Mouse (Mus musculus) heart, adult 2 months (tissue): Measurements from ENCODE around the gene Cfap299. TPM values are rescaled to one million over a fixed set of nuclear protein-coding genes. Genes with fewer than 3 reads are reported as not detected.
"Not testable (repeated sequence)": the region's sequence is repeated elsewhere in the genome, so short reads cannot be mapped to it uniquely, and the experiment has no call there.

Experiments used
- DNase-seq, 2 experiments: peaks; one replicate each; pipeline ENCODE4 v3.0.0; 2021
- H3K27ac ChIP-seq: fragments of 200-600 bp; 2 replicates; pipeline ENCODE4 v1.8.1; 2022
- H3K27me3 ChIP-seq: fragments of 200-500 bp; 2 replicates; pipeline ENCODE4 v1.6.1; 2012; ENCODE audit warnings: mild to moderate bottlenecking, low read length, inconsistent platforms, mixed read lengths; ENCODE audit not compliant: control insufficient read depth, insufficient read depth
- H3K36me3 ChIP-seq: fragments of 200-500 bp; 2 replicates; pipeline ENCODE4 v1.6.1; 2012; ENCODE audit warnings: low read length, inconsistent platforms; ENCODE audit not compliant: control insufficient read depth, insufficient read depth
- H3K4me1 ChIP-seq: fragments of 200-500 bp; 2 replicates; pipeline ENCODE4 v1.6.1; 2011; ENCODE audit warnings: low read length; ENCODE audit not compliant: control insufficient read depth, insufficient read depth
- H3K4me3 ChIP-seq: fragments of 200-600 bp; 2 replicates; pipeline ENCODE4 v1.8.1; 2022
- H3K79me2 ChIP-seq: fragments of 200-500 bp; replicated peaks from 2 replicates; pipeline ENCODE4 v1.6.1; 2012; ENCODE audit warnings: mild to moderate bottlenecking, inconsistent platforms, low read length, moderate library complexity, mixed read lengths; ENCODE audit not compliant: control insufficient read depth, insufficient read depth
- H3K9ac ChIP-seq: fragments of 200-500 bp; 2 replicates; pipeline ENCODE4 v1.6.1; 2012; ENCODE audit warnings: low read depth, mild to moderate bottlenecking, control low read depth, inconsistent platforms, low read length, mixed read lengths
- CTCF ChIP-seq: fragments of 200-600 bp; IDR thresholded peaks from 2 replicates; pipeline ENCODE4 v1.8.1; 2022; ENCODE audit warnings: antibody characterized with exemption, mild to moderate bottlenecking, moderate library complexity
- EP300 ChIP-seq: fragments of 200-500 bp; IDR thresholded peaks from 2 replicates; pipeline ENCODE4 v1.6.1; 2011; ENCODE audit warnings: low read depth, low read length, control low read depth; ENCODE audit not compliant: insufficient read depth
- POLR2A ChIP-seq: fragments of 200-500 bp; IDR thresholded peaks from 2 replicates; pipeline ENCODE4 v1.6.1; 2011; ENCODE audit warnings: mild to moderate bottlenecking, low read depth, low read length, control low read depth; ENCODE audit not compliant: insufficient read depth
- WGBS: fragments of 180-500 bp; shearing (Covaris S2); methylation state at CpG from one replicate; pipeline ENCODE4 v1.1.7; 2018; 5-methylcytosine and 5-hydroxymethylcytosine counted together
- intact Hi-C: fragments of 180-260 bp; cut with DNase I; formaldehyde crosslinking; loops from one replicate; pipeline ENCODE4 v1.15.1; 2025
- polyA plus RNA-seq: library from polyadenylated mRNA; depleted of rRNA; stranded (reverse); fragments of >200 nt; gene quantifications from 2 replicates; pipeline ENCODE4 v1.2.3, GENCODE M21; 2012
- total RNA-seq, 2 experiments: library from RNA; stranded (reverse); gene quantifications; 2 replicates each; pipeline ENCODE4 v1.2.3; 2021

The Cfap299 gene
- total and polyA plus RNA-seq, 3 experiments, result not detected

DNA sequence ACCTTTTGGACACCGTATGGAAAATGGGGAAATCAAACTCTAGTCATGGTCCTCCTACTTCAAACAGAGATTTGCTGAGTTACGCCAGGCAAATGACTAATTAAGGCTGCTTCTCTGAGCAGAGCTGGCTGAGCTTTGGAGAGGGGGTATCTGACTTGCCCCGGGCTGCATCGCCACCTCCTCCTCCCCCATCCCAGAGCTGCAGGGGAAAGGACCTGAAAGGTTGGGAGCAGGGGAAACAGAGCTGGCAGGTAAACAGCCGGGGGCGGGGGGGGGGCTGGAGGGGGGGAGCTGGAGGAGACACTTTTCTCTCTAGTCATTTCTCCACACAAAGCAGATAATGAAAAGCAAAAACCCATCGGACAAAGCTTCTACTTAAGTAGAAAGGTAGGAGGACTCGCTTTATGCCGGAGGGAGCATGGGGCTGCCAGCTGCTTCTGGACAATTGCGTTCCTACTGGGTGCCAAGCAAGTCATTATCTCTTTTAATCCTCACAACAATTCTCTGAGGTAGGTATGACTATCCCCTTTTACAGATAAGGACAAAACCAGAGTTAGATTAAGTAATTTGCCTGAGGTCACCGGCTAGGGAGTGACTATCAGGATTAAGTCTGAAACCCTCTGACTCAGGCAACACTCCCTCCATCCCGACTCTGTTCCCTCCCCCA lies 35.9 kb upstream of the Cfap299 start:
- Histone ChIP-seq H3K27me3 (no peaks in the 10 kb centered on the region), H3K79me2 (no peaks in the 10 kb centered on the region), H3K4me1 (no peaks in the 10 kb centered on the region), H3K9ac (no peak overlapping the region), H3K27ac (no peak overlapping the region), H3K4me3 (no peak overlapping the region), H3K36me3 (no peaks in the 10 kb centered on the region)
- DNase-seq, result no peak
- no peak for TF ChIP-seq CTCF
- no peak for TF ChIP-seq EP300
- no peak for TF ChIP-seq POLR2A
- WGBS, result 5% methylated on average over 12 of the region's 12 CpGs
- intact Hi-C loops, result no loop called here

DNA sequence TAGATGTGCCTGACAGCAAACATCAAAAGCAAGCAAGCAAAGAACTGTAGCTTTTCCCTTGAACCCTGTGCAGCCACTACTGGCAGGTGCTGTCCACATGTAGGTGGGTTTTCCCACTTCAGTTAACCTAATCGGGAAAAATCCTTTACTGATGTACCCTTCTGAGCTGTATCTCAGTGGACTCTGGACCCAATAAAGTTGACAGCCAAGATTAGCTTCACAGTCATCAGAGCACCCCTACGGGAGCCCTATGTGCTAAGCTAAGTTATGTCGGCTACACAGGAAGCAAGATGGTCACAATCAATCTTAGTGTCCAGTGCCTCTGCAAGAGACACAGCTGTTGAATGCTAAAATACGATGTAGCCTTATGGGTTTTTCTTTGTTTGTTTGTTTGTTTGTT lies 29.0 kb upstream of the Cfap299 start:
- Histone ChIP-seq H3K27ac (no peak overlapping the region), H3K36me3 (no peaks in the 10 kb centered on the region), H3K79me2 (no peaks in the 10 kb centered on the region), H3K27me3 (no peaks in the 10 kb centered on the region), H3K9ac (no peak overlapping the region), H3K4me1 (no peaks in the 10 kb centered on the region), H3K4me3 (no peak overlapping the region)
- 72% methylated on average over 4 of the region's 4 CpGs for WGBS
- DNase-seq, result no peak
- no peak for TF ChIP-seq POLR2A
- TF ChIP-seq CTCF, result no peak
- no peak for TF ChIP-seq EP300
- intact Hi-C loops, result no loop called here

DNA sequence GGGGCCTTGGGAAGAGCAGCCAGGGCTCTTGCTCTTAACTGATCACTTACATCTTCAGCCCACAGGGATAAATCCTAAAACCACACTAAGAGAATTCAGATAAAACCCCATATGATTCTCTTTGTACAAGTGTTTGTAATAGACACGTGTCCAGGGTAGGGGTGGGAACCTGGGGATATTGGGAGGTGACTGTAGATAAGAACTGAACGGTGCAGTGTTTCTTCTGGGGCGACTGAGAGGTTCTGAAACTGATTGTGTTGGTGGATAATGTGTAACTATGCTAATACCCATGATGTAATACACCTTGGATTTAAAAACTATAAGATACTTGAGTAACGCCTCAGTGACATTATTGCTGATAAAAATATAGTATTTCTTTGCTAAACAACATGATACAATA lies 23.4 kb upstream of the Cfap299 start:
- no peaks in the 10 kb centered on the region for H3K27me3 ChIP-seq
- no peaks in the 10 kb centered on the region for H3K79me2 ChIP-seq
- intact Hi-C loops, result no loop called here
- no peak overlapping the region for H3K27ac ChIP-seq
- H3K4me1 ChIP-seq, result no peaks in the 10 kb centered on the region
- no peak overlapping the region for H3K4me3 ChIP-seq
- TF ChIP-seq POLR2A, result no peak
- no peak for TF ChIP-seq CTCF
- no peak for TF ChIP-seq EP300
- no peak overlapping the region for H3K9ac ChIP-seq
- DNase-seq, result no peak
- no peaks in the 10 kb centered on the region for H3K36me3 ChIP-seq
- 54% methylated on average over 4 of the region's 4 CpGs for WGBS

DNA sequence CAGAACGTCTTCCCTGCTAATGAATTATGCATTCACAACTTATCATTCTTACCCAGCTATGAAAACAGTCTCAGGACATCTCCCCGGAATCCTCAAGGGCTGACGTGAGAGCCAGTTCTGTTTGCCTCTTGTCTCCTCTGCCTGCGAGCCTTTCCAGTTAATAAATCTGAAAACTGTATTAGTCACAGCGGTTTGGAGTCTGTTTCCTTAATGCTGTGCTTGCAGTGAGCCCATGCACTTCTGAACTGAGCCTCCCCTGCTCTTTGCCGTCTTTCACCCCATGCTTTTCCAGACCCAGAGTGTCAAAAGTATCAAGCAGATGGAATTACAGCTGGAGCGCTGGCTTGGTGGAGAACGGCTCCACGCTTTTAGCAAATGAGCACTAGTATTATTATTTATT lies 22.6 kb upstream of the Cfap299 start:
- intact Hi-C loops, result no loop called here
- Histone ChIP-seq H3K4me3 (no peak overlapping the region), H3K79me2 (no peaks in the 10 kb centered on the region), H3K27ac (no peak overlapping the region), H3K27me3 (no peaks in the 10 kb centered on the region), H3K9ac (no peak overlapping the region), H3K36me3 (no peaks in the 10 kb centered on the region), H3K4me1 (no peaks in the 10 kb centered on the region)
- DNase-seq, result no peak
- TF ChIP-seq POLR2A (no peak), EP300 (no peak), CTCF (no peak)
- WGBS, result 53% methylated on average over 9 of the region's 9 CpGs

DNA sequence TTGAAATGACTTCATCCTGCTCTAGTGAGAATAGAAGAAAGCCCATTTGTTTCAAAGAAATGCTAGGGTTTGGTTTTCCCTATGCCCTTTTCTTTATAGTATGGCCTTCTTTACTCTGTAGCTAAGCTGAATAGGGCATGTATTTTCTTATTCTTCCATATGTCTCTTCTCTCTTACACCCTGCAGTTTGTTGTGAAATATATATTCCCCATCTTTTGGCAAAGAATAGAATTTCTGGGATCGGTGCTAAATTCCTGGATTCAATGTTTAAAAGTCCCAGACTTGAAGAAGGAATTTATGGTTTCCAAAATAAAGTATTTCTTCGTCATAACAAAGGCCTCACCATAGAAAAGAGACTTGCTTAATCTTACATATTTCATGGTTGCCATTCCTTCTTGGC lies 2.5 kb upstream of the Cfap299 start:
- H3K36me3 ChIP-seq, result no peaks in the 10 kb centered on the region
- H3K4me1 ChIP-seq, result no peaks in the 10 kb centered on the region
- H3K27ac ChIP-seq, result no peak overlapping the region
- H3K9ac ChIP-seq, result no peak overlapping the region
- intact Hi-C loops, result loop anchor here (5.0 kb wide), 1 partner anchor 144 kb away; no protein-coding TSS in a partner anchor
- 76% methylated on average over 2 of the region's 2 CpGs for WGBS
- DNase-seq, result no peak
- no peaks in the 10 kb centered on the region for H3K79me2 ChIP-seq
- TF ChIP-seq CTCF (no peak), EP300 (no peak), POLR2A (no peak)
- H3K4me3 ChIP-seq, result no peak overlapping the region
- H3K27me3 ChIP-seq, result no peaks in the 10 kb centered on the region

DNA sequence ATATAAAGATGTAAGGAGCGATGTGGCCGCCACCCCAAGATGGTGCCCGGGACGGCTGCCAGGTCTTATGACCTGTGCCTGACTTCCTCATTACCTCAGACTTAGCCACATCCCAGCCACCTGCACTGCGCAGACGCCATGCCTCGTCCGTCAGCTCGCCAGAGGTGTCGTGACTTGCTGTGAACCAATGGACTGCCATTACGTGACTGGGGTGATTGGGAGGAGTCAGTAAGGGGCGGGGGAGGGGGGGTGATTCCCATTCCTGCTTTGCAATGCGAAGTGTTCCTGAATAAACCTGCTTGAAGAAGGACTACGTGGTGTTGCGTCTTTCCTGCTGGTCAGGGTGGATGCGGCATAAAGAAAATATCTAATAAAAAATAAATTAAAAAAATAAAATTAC lies 14.6 kb downstream of the Cfap299 start:
- H3K36me3 ChIP-seq, DNase-seq, H3K4me3 ChIP-seq, intact Hi-C loops, H3K27ac ChIP-seq, H3K4me1 ChIP-seq, H3K9ac ChIP-seq, H3K79me2 ChIP-seq, H3K27me3 ChIP-seq: not testable (repeated sequence)
- WGBS, result 77% methylated on average over 16 of the region's 16 CpGs
